In the genomic region with DNA sequence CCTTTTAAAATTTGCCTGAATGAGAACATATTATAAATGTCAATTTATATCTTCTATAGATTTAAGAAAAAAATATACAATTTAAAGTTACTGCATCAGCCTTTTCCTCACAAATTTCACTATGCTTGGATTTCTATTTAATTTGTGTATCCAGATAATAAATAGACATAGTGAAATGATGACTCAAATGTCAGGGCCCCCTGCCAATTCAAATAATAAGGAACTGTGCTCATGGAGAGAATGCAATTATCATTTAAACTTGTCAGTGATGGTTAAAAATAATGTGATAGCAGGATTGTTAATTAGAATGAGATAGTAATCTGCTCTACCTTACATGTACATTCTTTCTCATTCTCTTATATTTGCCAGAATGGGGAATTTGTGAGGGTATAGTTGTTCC, we compare ENCODE assay signal across 18 mouse cellular contexts.
DNase-seq lines count a peak whose midpoint lies in the region; ATAC-seq and TF ChIP-seq lines count a peak whose summit lies in the region.
"Had no signal": no experiment of that assay in that cellular context is flagged by ENCODE, and none has a peak within 500 bp of the region (broad histone marks: within the 10 kb centered on the region; RNA-seq: fewer than 3 reads in every experiment).

No protein-coding gene starts in this region.

- intact Hi-C loops in heart, postnatal 25 days (cut with DNase I), result no loop called here

- TF ChIP-seq CTCF in layer of hippocampus, adult 2 months (conservative IDR thresholded peaks at IDR 0.05), result no peak

- no peak for ATAC-seq in activated CD4-positive, CD25-positive, alpha-beta regulatory T cell, adult 4 months
- ATAC-seq: forebrain, embryonic 15.5 days had no signal

- no peak overlapping the region for H3K27ac ChIP-seq in layer of hippocampus, adult 2 months
- H3K27ac ChIP-seq: forebrain, embryonic 15.5 days; kidney, embryonic 15.5 days had no signal

- peak; percentile 43 for DNase-seq in adrenal gland, adult 2 months
- no peak for DNase-seq in adrenal gland, postnatal 4 days (ENCODE audit: low spot score in 2 of 2)
- peak; percentile 19 for DNase-seq in heart, adult 8-10 months (ENCODE audit: low spot score)
- no peak for DNase-seq in heart, postnatal 25 days (ENCODE audit: low spot score)
- DNase-seq in adipocyte (ENCODE audit: low spot score), result peak; percentile 5
- DNase-seq in layer of hippocampus, adult 2 months (ENCODE audit: low spot score in 2 of 2), result peak; percentile 34 to 61
- DNase-seq in ovary, postnatal 36 days (ENCODE audit: low spot score), result no peak
- DNase-seq: gastrocnemius, postnatal 25 days; lung, adult 2 months; midbrain, embryonic 14.5 days; right cerebral cortex, postnatal 25 days; thymus, adult 18-20 months; thymus, postnatal 4 days had no signal

- H3K4me3 ChIP-seq in layer of hippocampus, adult 2 months, result no peak overlapping the region
- H3K4me3 ChIP-seq: forebrain, embryonic 15.5 days; kidney, embryonic 15.5 days; megakaryocyte, embryonic 14.5 days; myocyte had no signal

Comparison
In these comparisons a context has a peak if more than half of its experiments do, and no peak if none do; other contexts are left out.
1. DNase-seq: peak in adrenal gland, adult 2 months (single experiment), heart, adult 8-10 months (single experiment), adipocyte (single experiment) and layer of hippocampus, adult 2 months (2 of 2); none in adrenal gland, postnatal 4 days (0 of 2), heart, postnatal 25 days (single experiment) and ovary, postnatal 36 days (single experiment).